Comparison of ENCODE assay signal across 7 mouse cellular contexts in the genomic region with DNA sequence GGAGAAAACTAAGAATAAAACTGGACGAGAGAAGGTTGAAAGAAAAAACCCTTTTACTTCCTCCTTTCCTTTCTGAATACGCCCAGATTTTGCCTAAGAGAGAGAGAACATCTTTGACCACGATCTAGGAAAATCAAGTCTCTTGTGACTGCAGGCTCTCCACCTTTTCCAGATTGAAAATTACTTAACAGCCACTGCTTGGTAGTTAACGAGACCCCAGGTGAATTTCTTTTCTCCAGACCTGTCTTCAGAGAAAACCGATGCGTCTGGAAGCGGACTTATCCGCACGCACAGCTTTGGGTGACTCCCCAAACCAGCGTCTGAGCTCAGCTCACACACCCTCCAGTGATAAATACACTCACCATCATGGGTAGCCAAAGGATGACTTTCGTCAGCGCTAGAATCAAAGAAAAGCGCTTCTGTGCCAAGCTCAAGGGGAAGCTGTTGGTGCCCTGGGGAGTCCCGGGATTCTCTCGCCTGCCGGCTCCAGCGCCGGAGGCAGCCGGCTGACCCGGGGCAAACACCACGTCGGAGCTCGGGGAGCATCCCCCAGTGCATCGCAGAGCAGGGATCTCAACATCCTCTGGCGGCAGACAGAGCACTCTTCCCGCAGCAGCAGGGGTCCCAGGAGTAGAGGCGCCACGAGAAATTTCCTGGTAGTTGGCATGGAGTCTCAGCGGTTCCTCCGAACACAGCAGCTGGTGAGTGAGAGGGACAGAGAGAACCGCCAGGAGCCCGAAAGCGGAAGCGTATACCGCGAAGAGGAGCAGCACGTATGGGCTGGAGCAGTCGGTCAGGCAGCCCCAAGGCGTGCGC. TPM values are rescaled to one million over a fixed set of nuclear protein-coding genes. Genes with fewer than 3 reads are reported as not detected.
DNase-seq lines count a peak whose midpoint lies in the region; ATAC-seq lines count a peak whose summit lies in the region.

No protein-coding gene starts in this region.

- H3K9ac ChIP-seq in hindbrain, embryonic 15.5 days, result peak overlapping the region; percentile 43
- peak overlapping the region; percentile 64 for H3K9ac ChIP-seq in midbrain, embryonic 11.5 days (ENCODE audit: low read length)

- H3K27ac ChIP-seq in embryonic facial prominence, embryonic 10.5 days (replicated peaks), result no peak overlapping the region
- H3K27ac ChIP-seq in hindbrain, embryonic 15.5 days (replicated peaks), result no peak overlapping the region; the same call in 1 of the 2 replicates
- H3K27ac ChIP-seq in midbrain, embryonic 11.5 days (ENCODE audit: low read depth, low read length), result no peak overlapping the region

- ATAC-seq in hindbrain, embryonic 15.5 days (ENCODE audit: low FRiP score, low read depth), result peak; percentile 89
- ATAC-seq in midbrain, embryonic 11.5 days (ENCODE audit: low FRiP score), result peak; percentile 88

- H3K4me2 ChIP-seq in hindbrain, embryonic 15.5 days, result peak overlapping the region; percentile 82
- H3K4me2 ChIP-seq in midbrain, embryonic 11.5 days, result peak overlapping the region; percentile 97

- H3K27me3 ChIP-seq in embryonic facial prominence, embryonic 10.5 days (replicated peaks; ENCODE audit: low read depth, poor library complexity, severe bottlenecking), result peaks cover 31% of the 10 kb centered on the region
- H3K27me3 ChIP-seq in hindbrain, embryonic 15.5 days, result no peaks in the 10 kb centered on the region
- peaks cover 4% of the 10 kb centered on the region; the same call in 1 of the 2 replicates for H3K27me3 ChIP-seq in midbrain, embryonic 11.5 days (ENCODE audit: control insufficient read depth, insufficient read depth, low read length)

- no peaks in the 10 kb centered on the region for H3K36me3 ChIP-seq in embryonic facial prominence, embryonic 10.5 days (replicated peaks)
- no peaks in the 10 kb centered on the region for H3K36me3 ChIP-seq in hindbrain, embryonic 15.5 days
- no peaks in the 10 kb centered on the region for H3K36me3 ChIP-seq in midbrain, embryonic 11.5 days (ENCODE audit: control insufficient read depth, insufficient read depth, low read length)

- peak overlapping the region; percentile 63 for H3K4me3 ChIP-seq in embryonic facial prominence, embryonic 10.5 days
- H3K4me3 ChIP-seq in hindbrain, embryonic 15.5 days, result peak overlapping the region; percentile 52
- peak overlapping the region; percentile 44 for H3K4me3 ChIP-seq in midbrain, embryonic 11.5 days (ENCODE audit: low read depth, low read length)

- no peaks in the 10 kb centered on the region for H3K9me3 ChIP-seq in embryonic facial prominence, embryonic 10.5 days
- no peaks in the 10 kb centered on the region for H3K9me3 ChIP-seq in hindbrain, embryonic 15.5 days
- H3K9me3 ChIP-seq in midbrain, embryonic 11.5 days (ENCODE audit: control insufficient read depth, low read length), result no peaks in the 10 kb centered on the region

- peak; percentile 5 to 18 for DNase-seq in left cerebral cortex, adult 18-20 months (ENCODE audit: low spot score in 2 of 2)
- no peak for DNase-seq in left cerebral cortex, adult 11 months (ENCODE audit: low spot score)
- DNase-seq in embryonic facial prominence, embryonic 10.5 days (ENCODE audit: low spot score), result peak; percentile 44
- DNase-seq in midbrain, embryonic 11.5 days (ENCODE audit: low spot score, missing footprints), result peak; percentile 95
- DNase-seq in yolk sac, embryonic 10.5 days (ENCODE audit: low spot score), result peak; percentile 2
- no peak for DNase-seq in urinary bladder, postnatal 4 days (ENCODE audit: low spot score in 2 of 2)

- H3K4me1 ChIP-seq in embryonic facial prominence, embryonic 10.5 days, result peaks cover 10% of the 10 kb centered on the region
- peaks cover 11% of the 10 kb centered on the region; the same call in 1 of the 2 replicates for H3K4me1 ChIP-seq in hindbrain, embryonic 15.5 days (replicated peaks)
- H3K4me1 ChIP-seq in midbrain, embryonic 11.5 days (ENCODE audit: control insufficient read depth, insufficient read depth, low read length), result no peaks in the 10 kb centered on the region

- WGBS in embryonic facial prominence, embryonic 10.5 days, result 1% methylated on average over 40 of the region's 40 CpGs
- under 1% methylated on average over 40 of the region's 40 CpGs for WGBS in hindbrain, embryonic 15.5 days
- WGBS in midbrain, embryonic 11.5 days, result 2% methylated on average over 40 of the region's 40 CpGs

RNA-seq across cellular contexts. Expression of gene Gpr149, which starts 1.5 kb away (rescaled TPM):
- 1 to 10 TPM in 1 of 2 experiments, under 1 TPM in 1; 0.84 to 1.7 TPM for total RNA-seq in left cerebral cortex, adult 18-20 months (2021)
- polyA plus RNA-seq in embryonic facial prominence, embryonic 10.5 days (2016; fragmentation: Nextera tagmentation; extraction: Ambion mirVana), result 0.05 and 0.15 TPM in 2 replicates
- polyA plus RNA-seq in hindbrain, embryonic 15.5 days (2015; fragmentation: Nextera tagmentation; extraction: Ambion mirVana), result 3.6 and 4.9 TPM in 2 replicates
- polyA plus RNA-seq in midbrain, embryonic 11.5 days (2014; fragmentation: Nextera tagmentation; extraction: Ambion mirVana), result 0.05 and 0.15 TPM in 2 replicates

Comparison
In these comparisons a context has a peak if more than half of its experiments do, and no peak if none do; other contexts are left out.
1. DNase-seq: peak in left cerebral cortex, adult 18-20 months (2 of 2), embryonic facial prominence, embryonic 10.5 days (single experiment), midbrain, embryonic 11.5 days (single experiment) and yolk sac, embryonic 10.5 days (single experiment); none in left cerebral cortex, adult 11 months (single experiment) and urinary bladder, postnatal 4 days (0 of 2).
2. Peak in every context shown above with its lines, with median percentiles within 50 percentile points of each other: H3K4me3 ChIP-seq.